Mouse (Mus musculus): ENCODE results near the gene Esyt1.
A peak's percentile ranks its signal among the peaks of the same experiment; 100 is the strongest.
"Not testable (repeated sequence)": the region's sequence is repeated elsewhere in the genome, so short reads cannot be mapped to it uniquely, and the experiment has no call there.

Gene Esyt1

GRCm38 (mm10) chr10:128504641-128505370 lies 20.9 kb downstream of the Esyt1 start:
- DNase-seq: no peak

GRCm38 (mm10) chr10:128504012-128504411 lies 21.7 kb downstream of the Esyt1 start:
- no peak for DNase-seq

GRCm38 (mm10) chr10:128503532-128503931 lies 22.1 kb downstream of the Esyt1 start:
- DNase-seq: no peak

- no peak for DNase-seq
Measured at GRCm38 (mm10) chr10:128502341-128502740, 23.3 kb downstream of the Esyt1 start.

- DNase-seq: peak; percentile 70
Measured at GRCm38 (mm10) chr10:128499116-128499671, 26.5 kb downstream of the Esyt1 start.

- peak; percentile 97 for DNase-seq
Measured at GRCm38 (mm10) chr10:128498590-128498989, 27.1 kb downstream of the Esyt1 start, which contains the start of gene Myl6b. Myl6b (minus strand) TSS chr10:128498685.

GRCm38 (mm10) chr10:128497134-128497737 lies 28.4 kb downstream of the Esyt1 start:
- no peak for DNase-seq

- DNase-seq: no peak
Measured at GRCm38 (mm10) chr10:128496509-128497077, 29.1 kb downstream of the Esyt1 start.

- DNase-seq: no peak
Measured at GRCm38 (mm10) chr10:128495903-128496302, 29.8 kb downstream of the Esyt1 start.

- DNase-seq: no peak
Measured at GRCm38 (mm10) chr10:128495270-128495669, 30.4 kb downstream of the Esyt1 start.

GRCm38 (mm10) chr10:128494667-128495245 lies 30.9 kb downstream of the Esyt1 start:
- no peak for DNase-seq

- peak; percentile 99 for DNase-seq
Measured at GRCm38 (mm10) chr10:128493695-128494666, 31.7 kb downstream of the Esyt1 start, which contains the start of gene Myl6. Myl6 (minus strand) TSS chr10:128494145.

- no peak for DNase-seq
Measured at GRCm38 (mm10) chr10:128493319-128493694, 32.4 kb downstream of the Esyt1 start.

GRCm38 (mm10) chr10:128492633-128493311 lies 32.9 kb downstream of the Esyt1 start:
- peak; percentile 83 for DNase-seq

- DNase-seq: not testable (repeated sequence)
Measured at GRCm38 (mm10) chr10:128492051-128492450, 33.6 kb downstream of the Esyt1 start.

- peak; percentile 66 for DNase-seq
Measured at GRCm38 (mm10) chr10:128491495-128491894, 34.2 kb downstream of the Esyt1 start.

GRCm38 (mm10) chr10:128490912-128491311 lies 34.8 kb downstream of the Esyt1 start:
- DNase-seq: no peak

- DNase-seq: no peak
Measured at GRCm38 (mm10) chr10:128490232-128490631, 35.4 kb downstream of the Esyt1 start.

GRCm38 (mm10) chr10:128489785-128490184 lies 35.9 kb downstream of the Esyt1 start:
- DNase-seq: no peak

- DNase-seq: no peak
Measured at GRCm38 (mm10) chr10:128489380-128489779, 36.3 kb downstream of the Esyt1 start.

GRCm38 (mm10) chr10:128488776-128489175 lies 36.9 kb downstream of the Esyt1 start:
- DNase-seq: no peak
